Mouse (Mus musculus): ENCODE data around the gene Degs2. TPM values are rescaled to one million over a fixed set of nuclear protein-coding genes. Genes with fewer than 3 reads are reported as not detected.
"Not testable (repeated sequence)": the region's sequence is repeated elsewhere in the genome, so short reads cannot be mapped to it uniquely, and the experiment has no call there.

Degs2 gene
- polyA plus RNA-seq, 1 experiment from 2014 or later: 1.6 TPM

DNA sequence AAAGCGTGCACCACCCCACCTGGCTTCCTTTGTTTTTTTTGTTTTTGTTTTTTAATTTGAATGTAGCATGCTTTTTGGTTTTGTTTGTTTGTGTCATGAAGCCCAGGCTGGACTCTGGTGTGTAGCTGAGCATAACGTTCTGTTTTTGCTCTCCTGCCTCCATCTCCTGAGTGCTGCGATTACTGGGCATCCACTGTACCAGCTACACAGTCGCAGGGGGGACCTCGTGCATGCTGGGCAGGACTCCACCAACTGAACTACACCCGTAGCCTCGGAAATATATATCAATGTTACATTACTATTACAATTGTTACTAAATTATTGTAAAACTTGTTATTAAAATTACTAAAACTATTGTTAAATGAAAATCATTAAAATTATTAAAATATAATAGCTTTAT lies 35.7 kb upstream of the Degs2 start:
- Histone ChIP-seq H3K36me3 (ENCODE audit: control insufficient read depth, insufficient read depth, low read length) (no peaks in the 10 kb centered on the region), H3K4me2 (ENCODE audit: low read depth, severe bottlenecking) (no peak overlapping the region), H3K4me3 (ENCODE audit: low read depth, low read length) (no peak overlapping the region), H3K4me1 (ENCODE audit: control insufficient read depth, insufficient read depth, low read length) (no peaks in the 10 kb centered on the region), H3K9me3 (ENCODE audit: control insufficient read depth, low read length) (no peaks in the 10 kb centered on the region), H3K27ac (replicated peaks; ENCODE audit: low read depth, low read length) (no peak overlapping the region), H3K27me3 (ENCODE audit: control insufficient read depth, insufficient read depth, low read length) (no peaks in the 10 kb centered on the region), H3K9ac (ENCODE audit: low read length) (no peak overlapping the region)
- ATAC-seq (ENCODE audit: insufficient number of reproducible peaks, low FRiP score, low TSS enrichment, low read depth): no peak
- DNase-seq (ENCODE audit: low spot score): no peak
- 92% methylated on average over 7 of the region's 7 CpGs for WGBS

DNA sequence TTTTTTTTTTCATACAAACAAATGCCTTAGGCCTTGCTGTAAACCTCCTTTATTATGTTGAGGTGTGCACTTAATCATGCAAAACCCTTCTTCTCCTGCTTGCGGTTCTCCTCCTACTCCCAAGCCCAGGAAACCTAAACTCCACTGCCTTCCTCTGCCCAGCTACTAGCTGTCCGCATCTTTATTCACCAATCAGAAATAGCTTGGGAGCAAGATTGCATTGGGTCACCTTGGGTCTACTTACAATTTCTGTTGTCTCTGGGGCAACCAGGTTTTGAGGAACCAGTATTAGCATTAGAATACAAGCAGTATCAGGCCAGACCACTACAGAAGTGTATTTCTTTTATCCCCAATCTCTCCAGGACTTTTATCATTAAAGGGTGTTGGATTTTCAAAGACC lies 32.3 kb upstream of the Degs2 start:
- no peaks in the 10 kb centered on the region for H3K27me3 ChIP-seq (ENCODE audit: control insufficient read depth, insufficient read depth, low read length)
- no peak overlapping the region for H3K27ac ChIP-seq (replicated peaks; ENCODE audit: low read depth, low read length)
- H3K4me3 ChIP-seq (ENCODE audit: low read depth, low read length): no peak overlapping the region
- DNase-seq (ENCODE audit: low spot score): no peak
- 97% methylated on average over 2 of the region's 2 CpGs for WGBS
- no peak for ATAC-seq (ENCODE audit: insufficient number of reproducible peaks, low FRiP score, low TSS enrichment, low read depth)
- no peaks in the 10 kb centered on the region for H3K4me1 ChIP-seq (ENCODE audit: control insufficient read depth, insufficient read depth, low read length)
- H3K9ac ChIP-seq (ENCODE audit: low read length): no peak overlapping the region
- H3K4me2 ChIP-seq (ENCODE audit: low read depth, severe bottlenecking): no peak overlapping the region
- no peaks in the 10 kb centered on the region for H3K9me3 ChIP-seq (ENCODE audit: control insufficient read depth, low read length)
- H3K36me3 ChIP-seq (ENCODE audit: control insufficient read depth, insufficient read depth, low read length): no peaks in the 10 kb centered on the region

GRCm38 (mm10) chr12:108723841-108724240 lies 21.7 kb upstream of the Degs2 start:
- Histone ChIP-seq H3K4me1 (ENCODE audit: control insufficient read depth, insufficient read depth, low read length) (no peaks in the 10 kb centered on the region), H3K27ac (replicated peaks; ENCODE audit: low read depth, low read length) (no peak overlapping the region), H3K4me2 (ENCODE audit: low read depth, severe bottlenecking) (no peak overlapping the region), H3K4me3 (ENCODE audit: low read depth, low read length) (no peak overlapping the region), H3K9me3 (ENCODE audit: control insufficient read depth, low read length) (no peaks in the 10 kb centered on the region), H3K36me3 (ENCODE audit: control insufficient read depth, insufficient read depth, low read length) (no peaks in the 10 kb centered on the region), H3K27me3 (ENCODE audit: control insufficient read depth, insufficient read depth, low read length) (no peaks in the 10 kb centered on the region), H3K9ac (ENCODE audit: low read length) (no peak overlapping the region)
- no peak for ATAC-seq (ENCODE audit: insufficient number of reproducible peaks, low FRiP score, low TSS enrichment, low read depth)
- no peak for DNase-seq (ENCODE audit: low spot score)
- 87% methylated on average over 3 of the region's 3 CpGs for WGBS

DNA sequence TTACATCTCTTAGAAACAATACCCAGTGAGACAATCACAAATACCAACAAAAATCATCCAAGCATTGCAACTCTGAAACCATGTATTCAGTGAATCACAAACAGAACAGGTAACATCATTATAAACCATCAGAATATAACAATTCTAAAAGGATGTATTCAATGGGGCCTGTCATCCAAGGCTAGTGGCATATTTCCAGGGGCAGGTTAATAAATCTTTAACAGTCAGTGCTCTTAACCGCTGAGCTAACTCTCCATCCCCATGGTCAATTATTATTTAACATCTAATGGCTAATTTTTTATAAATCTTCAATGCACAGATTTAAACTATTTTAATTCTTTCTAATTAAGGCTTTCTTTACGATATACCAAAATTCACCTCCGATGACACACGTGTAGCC lies 20.3 kb upstream of the Degs2 start:
- no peak overlapping the region for H3K9ac ChIP-seq (ENCODE audit: low read length)
- 91% methylated on average over 4 of the region's 4 CpGs for WGBS
- H3K4me1 ChIP-seq (ENCODE audit: control insufficient read depth, insufficient read depth, low read length): no peaks in the 10 kb centered on the region
- H3K4me2 ChIP-seq (ENCODE audit: low read depth, severe bottlenecking): no peak overlapping the region
- no peak overlapping the region for H3K4me3 ChIP-seq (ENCODE audit: low read depth, low read length)
- DNase-seq (ENCODE audit: low spot score): no peak
- no peaks in the 10 kb centered on the region for H3K36me3 ChIP-seq (ENCODE audit: control insufficient read depth, insufficient read depth, low read length)
- ATAC-seq (ENCODE audit: insufficient number of reproducible peaks, low FRiP score, low TSS enrichment, low read depth): no peak
- no peaks in the 10 kb centered on the region for H3K27me3 ChIP-seq (ENCODE audit: control insufficient read depth, insufficient read depth, low read length)
- H3K27ac ChIP-seq (replicated peaks; ENCODE audit: low read depth, low read length): no peak overlapping the region
- no peaks in the 10 kb centered on the region for H3K9me3 ChIP-seq (ENCODE audit: control insufficient read depth, low read length)

GRCm38 (mm10) chr12:108718485-108718884 lies 16.4 kb upstream of the Degs2 start:
- Histone ChIP-seq H3K9ac (ENCODE audit: low read length) (no peak overlapping the region), H3K4me3 (ENCODE audit: low read depth, low read length) (no peak overlapping the region), H3K4me1 (ENCODE audit: control insufficient read depth, insufficient read depth, low read length) (no peaks in the 10 kb centered on the region), H3K9me3 (ENCODE audit: control insufficient read depth, low read length) (no peaks in the 10 kb centered on the region), H3K36me3 (ENCODE audit: control insufficient read depth, insufficient read depth, low read length) (no peaks in the 10 kb centered on the region), H3K27ac (replicated peaks; ENCODE audit: low read depth, low read length) (no peak overlapping the region), H3K4me2 (ENCODE audit: low read depth, severe bottlenecking) (no peak overlapping the region), H3K27me3 (ENCODE audit: control insufficient read depth, insufficient read depth, low read length) (no peaks in the 10 kb centered on the region)
- ATAC-seq (ENCODE audit: insufficient number of reproducible peaks, low FRiP score, low TSS enrichment, low read depth) (no peak), DNase-seq (ENCODE audit: low spot score) (no peak)
- WGBS: 86% methylated on average over 3 of the region's 3 CpGs

DNA sequence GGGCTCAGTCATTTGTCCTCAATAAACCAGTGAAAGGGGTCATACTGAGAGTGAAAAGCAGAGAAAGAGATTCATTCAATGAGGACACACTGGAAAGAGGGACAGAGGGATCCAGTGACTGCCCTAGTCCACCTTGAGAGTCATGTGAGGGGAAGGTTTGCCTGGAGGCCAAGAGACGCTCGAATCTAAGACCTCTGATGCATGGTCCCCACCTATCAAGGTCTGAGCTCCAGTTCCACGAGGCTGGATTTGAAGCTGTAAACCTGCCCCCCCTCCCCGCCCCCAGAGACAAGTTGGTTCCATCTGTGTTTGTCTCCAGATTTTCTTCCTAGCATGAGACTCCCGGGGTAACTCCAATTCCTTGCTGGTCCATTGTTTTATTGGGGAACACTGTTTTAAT lies 13.7 kb upstream of the Degs2 start:
- H3K4me1 ChIP-seq (ENCODE audit: control insufficient read depth, insufficient read depth, low read length): no peaks in the 10 kb centered on the region
- H3K4me3 ChIP-seq (ENCODE audit: low read depth, low read length): no peak overlapping the region
- no peak overlapping the region for H3K9ac ChIP-seq (ENCODE audit: low read length)
- H3K36me3 ChIP-seq (ENCODE audit: control insufficient read depth, insufficient read depth, low read length): no peaks in the 10 kb centered on the region
- H3K27me3 ChIP-seq (ENCODE audit: control insufficient read depth, insufficient read depth, low read length): no peaks in the 10 kb centered on the region
- WGBS: 79% methylated on average over 5 of the region's 5 CpGs
- no peaks in the 10 kb centered on the region for H3K9me3 ChIP-seq (ENCODE audit: control insufficient read depth, low read length)
- DNase-seq (ENCODE audit: low spot score) (no peak), ATAC-seq (ENCODE audit: insufficient number of reproducible peaks, low FRiP score, low TSS enrichment, low read depth) (no peak)
- H3K27ac ChIP-seq (replicated peaks; ENCODE audit: low read depth, low read length): no peak overlapping the region
- H3K4me2 ChIP-seq (ENCODE audit: low read depth, severe bottlenecking): no peak overlapping the region

- not testable (repeated sequence) for ATAC-seq (ENCODE audit: insufficient number of reproducible peaks, low FRiP score, low TSS enrichment, low read depth); DNase-seq (ENCODE audit: low spot score); H3K4me1 ChIP-seq (ENCODE audit: control insufficient read depth, insufficient read depth, low read length); H3K9ac ChIP-seq (ENCODE audit: low read length); H3K4me3 ChIP-seq (ENCODE audit: low read depth, low read length); H3K4me2 ChIP-seq (ENCODE audit: low read depth, severe bottlenecking); H3K27me3 ChIP-seq (ENCODE audit: control insufficient read depth, insufficient read depth, low read length); H3K27ac ChIP-seq (replicated peaks; ENCODE audit: low read depth, low read length); H3K36me3 ChIP-seq (ENCODE audit: control insufficient read depth, insufficient read depth, low read length); H3K9me3 ChIP-seq (ENCODE audit: control insufficient read depth, low read length)
- WGBS: 94% methylated on average over 14 of the region's 14 CpGs
Measured at GRCm38 (mm10) chr12:108713972-108714371, 11.9 kb upstream of the Degs2 start.

DNA sequence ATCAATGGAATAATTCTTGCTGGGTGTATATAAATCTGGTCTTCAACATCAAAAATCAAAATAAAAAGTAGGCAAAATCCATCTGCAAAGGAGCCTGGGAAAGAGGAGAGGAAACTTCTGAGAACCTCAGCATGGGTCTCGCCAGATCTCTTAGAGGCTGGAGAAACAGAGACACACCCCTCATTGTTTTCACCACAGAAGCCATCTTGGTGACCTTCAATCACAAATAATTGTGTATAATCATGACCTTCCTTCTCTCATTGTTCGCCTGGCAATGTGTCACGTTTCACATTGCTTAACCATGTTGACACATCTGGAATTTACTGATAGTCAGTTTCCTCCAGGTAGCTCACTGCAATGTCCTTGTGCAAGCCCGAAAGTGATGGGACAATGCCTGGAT lies 10.4 kb upstream of the Degs2 start:
- H3K27ac ChIP-seq (replicated peaks; ENCODE audit: low read depth, low read length): no peak overlapping the region
- H3K36me3 ChIP-seq (ENCODE audit: control insufficient read depth, insufficient read depth, low read length): no peaks in the 10 kb centered on the region
- no peaks in the 10 kb centered on the region for H3K27me3 ChIP-seq (ENCODE audit: control insufficient read depth, insufficient read depth, low read length)
- H3K4me3 ChIP-seq (ENCODE audit: low read depth, low read length): no peak overlapping the region
- H3K4me2 ChIP-seq (ENCODE audit: low read depth, severe bottlenecking): no peak overlapping the region
- H3K4me1 ChIP-seq (ENCODE audit: control insufficient read depth, insufficient read depth, low read length): no peaks in the 10 kb centered on the region
- no peak for ATAC-seq (ENCODE audit: insufficient number of reproducible peaks, low FRiP score, low TSS enrichment, low read depth)
- no peaks in the 10 kb centered on the region for H3K9me3 ChIP-seq (ENCODE audit: control insufficient read depth, low read length)
- H3K9ac ChIP-seq (ENCODE audit: low read length): no peak overlapping the region
- WGBS: 87% methylated on average over 4 of the region's 4 CpGs
- no peak for DNase-seq (ENCODE audit: low spot score)

DNA sequence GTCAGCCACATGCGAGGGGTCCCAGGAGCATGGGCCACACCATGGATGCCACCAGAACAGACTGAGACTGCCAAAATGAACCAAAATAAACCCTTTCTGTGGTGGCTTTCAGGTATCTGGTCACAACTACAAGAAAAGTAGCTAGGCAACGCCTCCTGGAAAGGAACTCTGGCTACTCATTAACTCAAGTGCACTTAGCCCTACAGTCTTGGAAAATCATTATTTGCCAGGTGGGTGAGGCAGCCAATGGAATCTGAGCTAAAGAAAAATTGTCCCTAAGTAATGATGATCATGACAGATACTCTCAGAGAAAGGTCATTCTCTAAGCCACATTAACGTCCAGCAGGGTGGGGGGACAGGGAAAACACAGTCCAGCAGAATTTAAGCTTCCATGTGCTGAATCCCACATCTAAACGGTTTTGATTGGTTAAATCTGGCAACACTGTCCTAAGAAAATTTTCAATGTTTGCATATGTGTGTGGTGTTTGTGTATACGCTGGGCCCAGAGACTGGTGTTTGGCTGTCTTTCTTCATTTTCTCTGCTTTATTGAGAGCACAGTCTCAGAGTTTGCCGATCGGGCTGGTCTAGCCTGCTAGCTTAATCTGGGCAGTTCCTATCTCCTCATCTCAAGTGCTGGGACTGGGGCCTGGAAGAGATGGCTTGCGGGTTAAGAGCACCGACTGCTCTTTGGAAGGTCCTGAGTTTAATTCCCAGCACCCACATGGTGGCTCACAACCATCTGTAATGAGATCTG lies 8.9 kb upstream of the Degs2 start:
- no peak for DNase-seq (ENCODE audit: low spot score)
- H3K9me3 ChIP-seq (ENCODE audit: control insufficient read depth, low read length): no peaks in the 10 kb centered on the region
- ATAC-seq (ENCODE audit: insufficient number of reproducible peaks, low FRiP score, low TSS enrichment, low read depth): no peak
- WGBS: 88% methylated on average over 9 of the region's 9 CpGs
- H3K27ac ChIP-seq (replicated peaks; ENCODE audit: low read depth, low read length): no peak overlapping the region
- H3K36me3 ChIP-seq (ENCODE audit: control insufficient read depth, insufficient read depth, low read length): no peaks in the 10 kb centered on the region
- no peak overlapping the region for H3K4me2 ChIP-seq (ENCODE audit: low read depth, severe bottlenecking)
- no peak overlapping the region for H3K9ac ChIP-seq (ENCODE audit: low read length)
- no peaks in the 10 kb centered on the region for H3K27me3 ChIP-seq (ENCODE audit: control insufficient read depth, insufficient read depth, low read length)
- H3K4me3 ChIP-seq (ENCODE audit: low read depth, low read length): no peak overlapping the region
- H3K4me1 ChIP-seq (ENCODE audit: control insufficient read depth, insufficient read depth, low read length): no peaks in the 10 kb centered on the region
